Mouse (Mus musculus) spleen, adult 2 months (tissue): ENCODE measurements around the gene Rbm18. TPM values are rescaled to one million over a fixed set of nuclear protein-coding genes. Genes with fewer than 3 reads are reported as not detected.

Source experiments
- DNase-seq, 2 experiments: peaks; one replicate each; pipeline versions ENCODE4 v3.0.0 to v3.0.0-alpha.2; 2012 to 2021; ENCODE audit warnings: low spot score in 2 of 2, low read depth in 1 of 2
- H3K27ac ChIP-seq: fragments of 200-500 bp; 2 replicates; pipeline ENCODE4 v1.5.1; 2012; ENCODE audit warnings: low read length, inconsistent platforms; ENCODE audit not compliant: insufficient read depth
- H3K27me3 ChIP-seq: fragments of 200-500 bp; 2 replicates; pipeline ENCODE4 v1.6.1; 2012; ENCODE audit warnings: mild to moderate bottlenecking, moderate library complexity, low read length, inconsistent platforms; ENCODE audit not compliant: control insufficient read depth, insufficient read depth
- H3K36me3 ChIP-seq: fragments of 200-500 bp; 2 replicates; pipeline ENCODE4 v1.6.1; 2012; ENCODE audit warnings: mild to moderate bottlenecking, low read length, inconsistent platforms; ENCODE audit not compliant: control insufficient read depth, insufficient read depth
- H3K4me1 ChIP-seq: fragments of 200-500 bp; 2 replicates; pipeline ENCODE4 v1.6.1; 2011; ENCODE audit warnings: inconsistent platforms; ENCODE audit not compliant: control insufficient read depth, insufficient read depth, insufficient read length
- H3K4me3 ChIP-seq: fragments of 200-500 bp; 2 replicates; pipeline ENCODE4 v1.5.1; 2011; ENCODE audit warnings: mild to moderate bottlenecking, inconsistent platforms; ENCODE audit not compliant: insufficient read depth, insufficient read length; ENCODE audit errors: extremely low read depth
- CTCF ChIP-seq: fragments of 200-500 bp; IDR thresholded peaks from 2 replicates; pipeline ENCODE4 v1.5.1; 2011; ENCODE audit warnings: mild to moderate bottlenecking, inconsistent platforms; ENCODE audit not compliant: insufficient read depth, insufficient read length, insufficient replicate concordance; ENCODE audit errors: extremely low read depth
- POLR2A ChIP-seq: fragments of 200-500 bp; IDR thresholded peaks from 2 replicates; pipeline ENCODE4 v1.6.1; 2011; ENCODE audit warnings: low read depth, low read length, inconsistent platforms
- WGBS: fragments of 180-500 bp; shearing (Covaris S2); methylation state at CpG from one replicate; pipeline ENCODE4 v1.1.7; 2018; 5-methylcytosine and 5-hydroxymethylcytosine counted together
- polyA plus RNA-seq: library from polyadenylated mRNA; depleted of rRNA; stranded (reverse); fragments of >200 nt; gene quantifications from 2 replicates; pipeline ENCODE4 v1.2.3, GENCODE M21; 2012

The Rbm18 gene
- polyA plus RNA-seq, 1 experiment: 6.1 TPM

GRCm38 (mm10) chr2:36139096-36139495 lies 2.5 kb upstream of the Rbm18 start:
- H3K27ac ChIP-seq: no peak overlapping the region
- 80% methylated on average over 2 of the region's 2 CpGs for WGBS

GRCm38 (mm10) chr2:36135887-36136286 lies 686 bp downstream of the Rbm18 start:
- peaks cover 13% of the 10 kb centered on the region for H3K36me3 ChIP-seq
- H3K27ac ChIP-seq: peak overlapping the region; percentile 92
- H3K4me1 ChIP-seq: no peaks in the 10 kb centered on the region; the same call in 1 of the 2 replicates
- 2% methylated on average over 4 of the region's 4 CpGs for WGBS
- peak overlapping the region; percentile 77 for H3K4me3 ChIP-seq
- H3K27me3 ChIP-seq: no peaks in the 10 kb centered on the region
- DNase-seq: no peak
- TF ChIP-seq POLR2A (no peak), CTCF (no peak)

More at GRCm38 (mm10) chr2:36139096-36139495, 2.5 kb upstream of the Rbm18 start:
- Histone ChIP-seq H3K36me3 (peaks cover 3% of the 10 kb centered on the region; the same call in 1 of the 2 replicates), H3K4me1 (no peaks in the 10 kb centered on the region; the same call in 1 of the 2 replicates), H3K27me3 (no peaks in the 10 kb centered on the region), H3K4me3 (no peak overlapping the region)
- DNase-seq: no peak
- TF ChIP-seq CTCF (no peak), POLR2A (no peak)

- H3K36me3 ChIP-seq: peaks cover 36% of the 10 kb centered on the region
- TF ChIP-seq POLR2A (no peak), CTCF (no peak)
- H3K4me1 ChIP-seq: 0 out of 2 replicates have a peak, but pooled peaks cover 3% of the 10 kb centered on the region
- WGBS: 91% methylated on average over 3 of the region's 3 CpGs
- no peak for DNase-seq
- H3K27me3 ChIP-seq: no peaks in the 10 kb centered on the region
- H3K4me3 ChIP-seq: no peak overlapping the region
- H3K27ac ChIP-seq: no peak overlapping the region
These were observed 7.5 kb downstream of the Rbm18 start for GRCm38 (mm10) chr2:36129051-36129450.

GRCm38 (mm10) chr2:36127973-36128372 lies 8.6 kb downstream of the Rbm18 start:
- Histone ChIP-seq H3K4me3 (no peak overlapping the region), H3K4me1 (0 out of 2 replicates have a peak, but pooled peaks cover 3% of the 10 kb centered on the region), H3K27ac (no peak overlapping the region), H3K36me3 (peaks cover 34% of the 10 kb centered on the region), H3K27me3 (no peaks in the 10 kb centered on the region)
- DNase-seq: no peak
- 83% methylated on average over 4 of the region's 4 CpGs for WGBS
- TF ChIP-seq CTCF: no peak
- no peak for TF ChIP-seq POLR2A

GRCm38 (mm10) chr2:36126795-36127429 lies 9.7 kb downstream of the Rbm18 start:
- H3K36me3 ChIP-seq: peaks cover 36% of the 10 kb centered on the region
- TF ChIP-seq POLR2A (no peak), CTCF (no peak)

GRCm38 (mm10) chr2:36112632-36113031 lies 23.9 kb downstream of the Rbm18 start:
- H3K27ac ChIP-seq: no peak overlapping the region
- peaks cover 3% of the 10 kb centered on the region; the same call in 1 of the 2 replicates for H3K27me3 ChIP-seq
- 57% methylated on average over 3 of the region's 3 CpGs for WGBS
- no peaks in the 10 kb centered on the region for H3K4me1 ChIP-seq
- no peak overlapping the region for H3K4me3 ChIP-seq
- no peak for TF ChIP-seq CTCF
- no peak for TF ChIP-seq POLR2A
- no peak for DNase-seq
- peaks cover 10% of the 10 kb centered on the region for H3K36me3 ChIP-seq

More at GRCm38 (mm10) chr2:36126795-36127429, 9.7 kb downstream of the Rbm18 start:
- 0 out of 2 replicates have a peak, but pooled peaks cover 3% of the 10 kb centered on the region for H3K4me1 ChIP-seq
- H3K27ac ChIP-seq: no peak overlapping the region
- no peak overlapping the region for H3K4me3 ChIP-seq
- 88% methylated on average over 9 of the region's 9 CpGs for WGBS
- H3K27me3 ChIP-seq: no peaks in the 10 kb centered on the region
- DNase-seq: no peak

- WGBS: 19% methylated on average over 7 of the region's 7 CpGs
- no peaks in the 10 kb centered on the region for H3K36me3 ChIP-seq
- no peak for TF ChIP-seq POLR2A
- no peak overlapping the region for H3K4me3 ChIP-seq
- peaks cover 2% of the 10 kb centered on the region; the same call in 1 of the 2 replicates for H3K4me1 ChIP-seq
- peaks cover 19% of the 10 kb centered on the region for H3K27me3 ChIP-seq
- no peak overlapping the region for H3K27ac ChIP-seq
- no peak for DNase-seq
These were observed 28.0 kb downstream of the Rbm18 start for GRCm38 (mm10) chr2:36108615-36109014.
